Mouse (Mus musculus): ENCODE measurements around the gene Epb41l3.

- TF ChIP-seq GATA1 (IDR thresholded peaks at IDR 0.05; ENCODE audit: low read length) (no peak), TAL1 (IDR thresholded peaks at IDR 0.05; ENCODE audit: low read length) (no peak)
Measured at GRCm38 (mm10) chr17:69091618-69092017, 16.1 kb downstream of the Epb41l3 start.
